ENCODE assay signal across 27 mouse cellular contexts in the genomic region with DNA sequence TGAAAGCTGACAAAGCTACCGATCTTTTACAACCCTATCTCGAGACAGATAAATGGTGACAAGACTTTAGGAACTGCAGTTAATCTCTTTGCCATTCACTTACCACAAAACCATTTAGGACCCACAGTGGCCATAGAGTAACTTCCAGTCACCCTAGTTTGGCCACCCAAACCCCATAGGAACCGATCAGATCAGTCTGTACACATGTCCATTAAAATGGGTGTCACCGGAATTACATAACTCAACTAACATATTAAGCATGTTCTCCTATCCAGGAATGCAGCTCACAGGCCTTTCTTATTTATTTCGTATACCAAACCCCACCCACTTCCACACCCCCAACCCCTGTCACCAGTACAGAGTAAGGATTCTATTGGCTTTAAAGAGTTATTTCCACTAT. TPM values are rescaled to one million over a fixed set of nuclear protein-coding genes. Genes with fewer than 3 reads are reported as not detected.
DNase-seq lines count a peak whose midpoint lies in the region; ATAC-seq and TF ChIP-seq lines count a peak whose summit lies in the region.
"Had no signal": no experiment of that assay in that cellular context is flagged by ENCODE, and none has a peak within 500 bp of the region (broad histone marks: within the 10 kb centered on the region; RNA-seq: fewer than 3 reads in every experiment).

No protein-coding gene starts in this region.

- no peak for TF ChIP-seq POLR2A in bone marrow macrophage, adult 2 months (IDR thresholded peaks at IDR 0.05; ENCODE audit: borderline replicate concordance, low read depth, low read length)

- DNase-seq in liver, embryonic 13.5 days: no peak
- DNase-seq in liver, embryonic 11.5 days (ENCODE audit: low spot score): no peak
- DNase-seq in lung, postnatal 25 days (ENCODE audit: low spot score): no peak
- no peak for DNase-seq in gastrocnemius, postnatal 4 days (ENCODE audit: low spot score in 2 of 2)
- DNase-seq: adrenal gland, adult 2 months; adrenal gland, postnatal 10 days; adrenal gland, postnatal 25 days; cerebellum, adult 11 months; cerebellum, adult 18-20 months; cerebellum, adult 8-10 months; cerebellum, adult 9-11 months; cerebellum, postnatal 14 days; cerebellum, postnatal 36 days; embryo, embryonic 11 days had no signal

- H3K36me3 ChIP-seq in liver, embryonic 13.5 days: 0 out of 2 replicates have a peak, but pooled peaks cover 8% of the 10 kb centered on the region
- no peaks in the 10 kb centered on the region for H3K36me3 ChIP-seq in liver, embryonic 11.5 days (ENCODE audit: control insufficient read depth, insufficient read depth, low read length)
- no peaks in the 10 kb centered on the region for H3K36me3 ChIP-seq in liver, embryonic 16.5 days (ENCODE audit: control insufficient read depth, insufficient read depth)
- H3K36me3 ChIP-seq in liver, embryonic 12.5 days: peaks cover 6% of the 10 kb centered on the region; the same call in 1 of the 2 replicates
- H3K36me3 ChIP-seq in macrophage (ENCODE audit: inconsistent target): no peaks in the 10 kb centered on the region; the same call in 1 of the 2 replicates

- TF ChIP-seq CTCF in bone marrow macrophage, adult 2 months (IDR thresholded peaks at IDR 0.05; ENCODE audit: low read depth, low read length): no peak

- no peak overlapping the region for H3K4me2 ChIP-seq in liver, embryonic 13.5 days
- H3K4me2 ChIP-seq in liver, embryonic 11.5 days: no peak overlapping the region
- H3K4me2 ChIP-seq in liver, embryonic 16.5 days (ENCODE audit: low read depth, low read length): no peak overlapping the region
- no peak overlapping the region for H3K4me2 ChIP-seq in liver, embryonic 12.5 days
- H3K4me2 ChIP-seq: embryonic facial prominence, embryonic 13.5 days; embryonic facial prominence, embryonic 15.5 days; forebrain, embryonic 12.5 days had no signal

- peaks cover 17% of the 10 kb centered on the region for H3K4me1 ChIP-seq in liver, embryonic 13.5 days (replicated peaks)
- 0 out of 2 replicates have a peak, but pooled peaks cover 3% of the 10 kb centered on the region for H3K4me1 ChIP-seq in liver, embryonic 11.5 days (replicated peaks; ENCODE audit: control insufficient read depth, insufficient read depth, low read length)
- H3K4me1 ChIP-seq in liver, embryonic 16.5 days (ENCODE audit: control insufficient read depth, low read depth, low read length): peaks cover 9% of the 10 kb centered on the region
- H3K4me1 ChIP-seq in liver, embryonic 12.5 days: peaks cover 20% of the 10 kb centered on the region
- peaks cover 18% of the 10 kb centered on the region for H3K4me1 ChIP-seq in bone marrow macrophage, adult 2 months (ENCODE audit: control insufficient read depth, insufficient read depth, low read length)

- H3K27ac ChIP-seq in liver, embryonic 13.5 days: 0 out of 2 replicates have a peak overlapping the region, but pooled peaks have one; percentile 54
- H3K27ac ChIP-seq in liver, embryonic 11.5 days (ENCODE audit: low read depth, low read length): no peak overlapping the region
- peak overlapping the region; percentile 4; the same call in 1 of the 2 replicates for H3K27ac ChIP-seq in liver, embryonic 16.5 days (ENCODE audit: low read length)
- no peak overlapping the region for H3K27ac ChIP-seq in liver, embryonic 12.5 days
- H3K27ac ChIP-seq in bone marrow macrophage, adult 2 months (ENCODE audit: insufficient read depth, low read depth, low read length): peak overlapping the region; percentile 97
- peak overlapping the region; percentile 63 for H3K27ac ChIP-seq in macrophage
- H3K27ac ChIP-seq: embryonic facial prominence, embryonic 13.5 days; embryonic facial prominence, embryonic 15.5 days; forebrain, embryonic 10.5 days; forebrain, embryonic 12.5 days had no signal

- H3K4me3 ChIP-seq in liver, embryonic 13.5 days (replicated peaks): no peak overlapping the region
- no peak overlapping the region for H3K4me3 ChIP-seq in liver, embryonic 11.5 days (ENCODE audit: low read depth, low read length)
- no peak overlapping the region for H3K4me3 ChIP-seq in liver, embryonic 16.5 days (ENCODE audit: low read depth, low read length)
- H3K4me3 ChIP-seq in liver, embryonic 12.5 days: no peak overlapping the region
- H3K4me3 ChIP-seq in bone marrow macrophage, adult 2 months (ENCODE audit: insufficient read depth, low read length): no peak overlapping the region
- H3K4me3 ChIP-seq in macrophage (ENCODE audit: inconsistent target): no peak overlapping the region
- H3K4me3 ChIP-seq: embryonic facial prominence, embryonic 13.5 days; embryonic facial prominence, embryonic 15.5 days; erythroblast, embryonic 14.5 days; forebrain, embryonic 10.5 days; forebrain, embryonic 12.5 days had no signal

- no peaks in the 10 kb centered on the region for H3K27me3 ChIP-seq in liver, embryonic 13.5 days
- H3K27me3 ChIP-seq in liver, embryonic 11.5 days (replicated peaks; ENCODE audit: control insufficient read depth, insufficient read depth, low read length): no peaks in the 10 kb centered on the region
- no peaks in the 10 kb centered on the region for H3K27me3 ChIP-seq in liver, embryonic 16.5 days (ENCODE audit: control insufficient read depth, insufficient read depth, low read depth, low read length)
- H3K27me3 ChIP-seq in liver, embryonic 12.5 days (replicated peaks): no peaks in the 10 kb centered on the region
- H3K27me3 ChIP-seq: CH12.LX; embryonic facial prominence, embryonic 13.5 days; embryonic facial prominence, embryonic 15.5 days; forebrain, embryonic 12.5 days had no signal

- no peak overlapping the region for H3K9ac ChIP-seq in liver, embryonic 13.5 days
- no peak overlapping the region for H3K9ac ChIP-seq in liver, embryonic 11.5 days (ENCODE audit: low read depth, low read length)
- no peak overlapping the region for H3K9ac ChIP-seq in liver, embryonic 16.5 days (ENCODE audit: low read depth, low read length)
- H3K9ac ChIP-seq in liver, embryonic 12.5 days: no peak overlapping the region
- H3K9ac ChIP-seq: embryonic facial prominence, embryonic 13.5 days; embryonic facial prominence, embryonic 15.5 days; forebrain, embryonic 12.5 days had no signal

- no peaks in the 10 kb centered on the region for H3K9me3 ChIP-seq in liver, embryonic 13.5 days (replicated peaks)
- no peaks in the 10 kb centered on the region for H3K9me3 ChIP-seq in liver, embryonic 11.5 days (ENCODE audit: control insufficient read depth, low read length)
- H3K9me3 ChIP-seq in liver, embryonic 16.5 days (replicated peaks; ENCODE audit: control insufficient read depth, low read length): no peaks in the 10 kb centered on the region
- no peaks in the 10 kb centered on the region for H3K9me3 ChIP-seq in liver, embryonic 12.5 days (replicated peaks)
- H3K9me3 ChIP-seq: embryonic facial prominence, embryonic 15.5 days; forebrain, embryonic 10.5 days; forebrain, embryonic 12.5 days had no signal

- peaks cover 7% of the 10 kb centered on the region; the same call in 1 of the 2 replicates for H3K79me2 ChIP-seq in macrophage (ENCODE audit: inconsistent target)

- WGBS in liver, embryonic 13.5 days (ENCODE audit: insufficient replicate concordance): 51% methylated on average over 5 of the region's 5 CpGs
- 74% methylated on average over 5 of the region's 5 CpGs for WGBS in liver, embryonic 11.5 days
- 49% methylated on average over 5 of the region's 5 CpGs for WGBS in liver, embryonic 16.5 days (ENCODE audit: insufficient replicate concordance)
- 45% methylated on average over 5 of the region's 5 CpGs for WGBS in liver, embryonic 12.5 days (ENCODE audit: insufficient replicate concordance)
- 76% methylated on average over 5 of the region's 5 CpGs for WGBS in macrophage (ENCODE audit: missing documents)

- ATAC-seq in liver, embryonic 13.5 days (ENCODE audit: low read depth): no peak
- no peak for ATAC-seq in liver, embryonic 11.5 days (replicated peaks; ENCODE audit: low FRiP score)
- no peak for ATAC-seq in liver, embryonic 16.5 days (ENCODE audit: low read depth)
- no peak for ATAC-seq in liver, embryonic 12.5 days
- ATAC-seq: CD4-positive, CD25-positive, alpha-beta regulatory T cell, adult 4 months; forebrain, embryonic 14.5 days; forebrain, embryonic 16.5 days had no signal

RNA-seq across cellular contexts. Expression of a gene that starts 1.8 kb away (rescaled TPM):
- 13.2 and 16.3 TPM in 2 replicates for polyA plus RNA-seq in liver, embryonic 13.5 days (2015; fragmentation: Nextera tagmentation; extraction: Ambion mirVana)
- 18.1 and 18.7 TPM in 2 replicates for polyA plus RNA-seq in liver, embryonic 11.5 days (2014; fragmentation: Nextera tagmentation; extraction: Ambion mirVana)
- 12.0 and 13.0 TPM in 2 replicates for polyA plus RNA-seq in liver, embryonic 16.5 days (2015; fragmentation: Nextera tagmentation; extraction: Ambion mirVana)
- 20.9 and 22.8 TPM in 2 replicates for polyA plus RNA-seq in liver, embryonic 12.5 days (2016; fragmentation: Nextera tagmentation; extraction: Ambion mirVana)
- polyA plus RNA-seq in bone marrow macrophage, adult 2 months (2012; ENCODE audit: insufficient read depth, insufficient read length, missing spikeins): 38.9 and 40.8 TPM in 2 replicates
- 10 to 100 TPM in 25 of 26 experiments, 1 to 10 TPM in 1; 9.6 to 75.8 (median 42.3) TPM for total RNA-seq in macrophage (2018; cell fraction: chromatin; rRNA removed)
- total RNA-seq in macrophage (2018; cell fraction: cytosol; rRNA removed): 10 to 100 TPM; 10.7 to 22.2 (median 16.6) TPM
- total RNA-seq in macrophage (2018; cell fraction: nucleus; rRNA removed): 10 to 100 TPM; 14.3 to 64.9 (median 38.6) TPM
- polyA plus RNA-seq in macrophage (2018): 14.9 to 17.7 TPM (median 17.1 TPM) in 3 replicates
- total RNA-seq in gastrocnemius, postnatal 4 days (2021): 10 to 100 TPM; 18.1 to 23.0 TPM

RNA-seq across cellular contexts. Expression of a gene that starts 24.6 kb away (rescaled TPM):
- 3.2 and 3.5 TPM in 2 replicates for polyA plus RNA-seq in liver, embryonic 13.5 days (2015; fragmentation: Nextera tagmentation; extraction: Ambion mirVana)
- 5.9 and 6.4 TPM in 2 replicates for polyA plus RNA-seq in liver, embryonic 11.5 days (2014; fragmentation: Nextera tagmentation; extraction: Ambion mirVana)
- polyA plus RNA-seq in liver, embryonic 16.5 days (2015; fragmentation: Nextera tagmentation; extraction: Ambion mirVana): 2.5 and 2.7 TPM in 2 replicates
- polyA plus RNA-seq in liver, embryonic 12.5 days (2016; fragmentation: Nextera tagmentation; extraction: Ambion mirVana): 3.8 and 4.0 TPM in 2 replicates
- polyA plus RNA-seq in bone marrow macrophage, adult 2 months (2012; ENCODE audit: insufficient read depth, insufficient read length, missing spikeins): 7.3 and 8.5 TPM in 2 replicates
- 10 to 100 TPM in 2 of 26 experiments, 1 to 10 TPM in 24; 3.2 to 10.9 (median 6.8) TPM for total RNA-seq in macrophage (2018; cell fraction: chromatin; rRNA removed)
- 1 to 10 TPM; 3.4 to 6.4 (median 5.0) TPM for total RNA-seq in macrophage (2018; cell fraction: cytosol; rRNA removed)
- 10 to 100 TPM in 11 of 26 experiments, 1 to 10 TPM in 15; 4.8 to 14.0 (median 9.1) TPM for total RNA-seq in macrophage (2018; cell fraction: nucleus; rRNA removed)
- polyA plus RNA-seq in macrophage (2018): 2.9 to 3.6 TPM (median 3.0 TPM) in 3 replicates
- total RNA-seq in gastrocnemius, postnatal 4 days (2021): 1 to 10 TPM; 6.9 to 8.1 TPM

Comparison
In these comparisons a context has a peak if more than half of its experiments do, and no peak if none do; other contexts are left out.
1. H3K27ac ChIP-seq: peak in liver, embryonic 13.5 days (single experiment), liver, embryonic 16.5 days (single experiment), bone marrow macrophage, adult 2 months (single experiment) and macrophage (single experiment); none in liver, embryonic 11.5 days (single experiment) and liver, embryonic 12.5 days (single experiment).